Mouse (Mus musculus) ES-E14 (cell line): ENCODE results near the gene Olfr1281. TPM values are rescaled to one million over a fixed set of nuclear protein-coding genes. Genes with fewer than 3 reads are reported as not detected.

Source experiments
- DNase-seq: peaks from one replicate; pipeline ENCODE4 v3.0.0-alpha.2; 2013; ENCODE audit warnings: low read depth, low spot score
- H3K27ac ChIP-seq: 2 replicates; pipeline ENCODE4 v1.5.1; 2012; ENCODE audit warnings: low read depth, mild to moderate bottlenecking, low read length, moderate library complexity, mixed read lengths; ENCODE audit not compliant: poor library complexity, insufficient read depth, severe bottlenecking
- H3K36me3 ChIP-seq: 2 replicates; pipeline ENCODE4 v1.6.1; 2012; ENCODE audit warnings: mild to moderate bottlenecking, low read length, moderate library complexity, mixed read lengths; ENCODE audit not compliant: control insufficient read depth, poor library complexity, insufficient read depth, severe bottlenecking
- H3K4me1 ChIP-seq, 2 experiments: fragments of 150-350 bp in 1 of 2; sonication (generic) in 1 of 2; 2 replicates each; pipeline ENCODE4 v1.6.1; 2012; ENCODE audit warnings: low read length in 2 of 2, mild to moderate bottlenecking in 1 of 2, mixed read lengths in 1 of 2; ENCODE audit not compliant: control insufficient read depth in 2 of 2, insufficient read depth in 2 of 2, poor library complexity in 1 of 2
- H3K4me3 ChIP-seq, 2 experiments: fragments of 150-350 bp in 1 of 2; sonication (generic) in 1 of 2; 2 replicates each; pipeline ENCODE4 v1.5.1; 2012; ENCODE audit warnings: low read length in 2 of 2, low read depth in 1 of 2, mild to moderate bottlenecking in 1 of 2, mixed read lengths in 1 of 2; ENCODE audit not compliant: insufficient read depth in 1 of 2, poor library complexity in 1 of 2, severe bottlenecking in 1 of 2
- H3K9ac ChIP-seq: 2 replicates; pipeline ENCODE4 v1.6.1; 2012; ENCODE audit warnings: low read depth, mild to moderate bottlenecking, low read length, mixed read lengths; ENCODE audit not compliant: poor library complexity, insufficient read depth, severe bottlenecking
- H3K9me3 ChIP-seq: fragments of 150-350 bp; sonication (generic); 2 replicates; pipeline ENCODE4 v1.6.1; 2012; ENCODE audit warnings: low read depth, mild to moderate bottlenecking, low read length; ENCODE audit not compliant: control insufficient read depth, insufficient read depth
- CHD2 ChIP-seq: IDR thresholded peaks from 2 replicates; pipeline ENCODE4 v1.6.1; 2014; ENCODE audit warnings: mild to moderate bottlenecking, low read depth, low read length, inconsistent platforms
- HCFC1 ChIP-seq: IDR thresholded peaks from 2 replicates; pipeline ENCODE4 v1.6.1; 2012; ENCODE audit warnings: low read length, inconsistent platforms, borderline replicate concordance; ENCODE audit not compliant: insufficient read depth
- MAFK ChIP-seq: IDR thresholded peaks from 2 replicates; pipeline ENCODE4 v1.6.1; 2014; ENCODE audit warnings: mild to moderate bottlenecking, low read depth, low read length, inconsistent platforms; ENCODE audit not compliant: insufficient read depth
- ZC3H11A ChIP-seq: IDR thresholded peaks from 2 replicates; pipeline ENCODE4 v1.6.1; 2012; ENCODE audit warnings: low read depth, mild to moderate bottlenecking, inconsistent platforms, low read length, borderline replicate concordance
- ZNF384 ChIP-seq: IDR thresholded peaks from 2 replicates; pipeline ENCODE4 v1.6.1; 2012; ENCODE audit warnings: low read depth, low read length, inconsistent platforms
- in situ Hi-C, 2 experiments: fragments of 600-800 bp; cut with MboI; formaldehyde crosslinking; loops; one replicate each; pipeline ENCODE4 v1.15.1; 2025; ENCODE audit warnings: low sequenced_read_pairs in 2 of 2, inconsistent platforms in 1 of 2; ENCODE audit not compliant: unreplicated experiment in 2 of 2
- total RNA-seq: library from RNA; depleted of rRNA; stranded (reverse); fragments of 300-350 nt; gene quantifications from 2 replicates; pipeline ENCODE4 v1.2.3, GENCODE M21; 2012; rRNA removed

Gene Olfr1281
- total RNA-seq, 1 experiment, result not detected

- H3K9me3 ChIP-seq, result no peaks in the 10 kb centered on the region
- in situ Hi-C loops, result no loop called here
- no peaks in the 10 kb centered on the region for H3K36me3 ChIP-seq
- H3K9ac ChIP-seq, result no peak within 1 kb of the TSS
- DNase-seq, result no peak
- no peak within 1 kb of the TSS for H3K27ac ChIP-seq
- TF ChIP-seq HCFC1 (no peak), MAFK (no peak), ZNF384 (no peak), ZC3H11A (no peak), CHD2 (no peak)
- no peak within 1 kb of the TSS for H3K4me3 ChIP-seq
- no peaks in the 10 kb centered on the region for H3K4me1 ChIP-seq
Observed at GRCm38 (mm10) chr2:111335976-111336375, 9.7 kb downstream of the Olfr1281 start, which contains the start of gene Olfr1282. TSS of gene Olfr1282 (minus strand) at chr2:111336076.

- TF ChIP-seq CHD2 (no peak), MAFK (no peak), ZC3H11A (no peak), ZNF384 (no peak), HCFC1 (no peak)
- no peaks in the 10 kb centered on the region for H3K9me3 ChIP-seq
- H3K27ac ChIP-seq, result no peak within 1 kb of the TSS
- H3K36me3 ChIP-seq, result no peaks in the 10 kb centered on the region
- H3K4me1 ChIP-seq, result no peaks in the 10 kb centered on the region
- DNase-seq, result no peak
- in situ Hi-C loops, result no loop called here
- H3K9ac ChIP-seq, result no peak within 1 kb of the TSS
- H3K4me3 ChIP-seq, result no peak within 1 kb of the TSS
Observed at GRCm38 (mm10) chr2:111366490-111366889, 40.2 kb downstream of the Olfr1281 start, which contains the start of gene Olfr1283. TSS of gene Olfr1283 (plus strand) at chr2:111366790.

DNA sequence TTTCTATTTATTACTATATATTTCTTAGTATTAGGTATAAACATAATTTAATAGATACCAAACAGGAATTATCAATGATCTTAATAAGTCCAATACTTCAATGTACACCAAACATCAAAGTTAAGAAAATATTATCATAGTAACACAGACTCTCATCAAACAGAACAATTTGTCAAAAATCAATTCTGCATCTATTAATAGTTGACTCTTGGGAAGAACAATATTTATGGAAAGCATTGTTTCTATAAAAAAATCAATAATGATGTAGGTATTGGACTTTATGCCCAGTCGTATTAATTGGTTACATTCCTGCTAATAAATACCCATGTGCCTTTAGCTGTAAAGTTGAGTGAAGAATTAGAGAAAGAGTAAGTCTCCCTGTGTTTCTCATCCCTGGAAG is 48.9 kb downstream of the Olfr1281 start, which contains the start of gene Olfr1284:
Gene Olfr1284, plus strand, starts transcription at position 301 of the 400 bp plus-strand sequence.
- Histone ChIP-seq H3K4me3 (no peak within 1 kb of the TSS), H3K36me3 (no peaks in the 10 kb centered on the region), H3K9ac (no peak within 1 kb of the TSS), H3K27ac (no peak within 1 kb of the TSS), H3K9me3 (no peaks in the 10 kb centered on the region), H3K4me1 (no peaks in the 10 kb centered on the region)
- in situ Hi-C loops, result no loop called here
- DNase-seq, result no peak
- no peak for TF ChIP-seq MAFK
- TF ChIP-seq CHD2, result no peak
- no peak for TF ChIP-seq ZC3H11A
- TF ChIP-seq ZNF384, result no peak
- TF ChIP-seq HCFC1, result no peak

Other genes with a start within 250 kb of the Olfr1281 start
- gene Gm13941, start 220.5 kb upstream of the Olfr1281 start, total RNA-seq, result not detected in 2 replicates
- gene Gm15130, start 173.6 kb upstream of the Olfr1281 start, total RNA-seq, result not detected in 2 replicates
- not detected in 2 replicates for gene 4930430A15Rik, start 96.9 kb upstream of the Olfr1281 start, total RNA-seq
- gene Olfr1275, start 91.2 kb upstream of the Olfr1281 start, total RNA-seq, result not detected in 2 replicates
- gene Olfr1276, start 72.0 kb upstream of the Olfr1281 start, total RNA-seq, result not detected in 2 replicates
- gene Olfr1277, start 52.4 kb upstream of the Olfr1281 start, total RNA-seq, result 0.09 and 0.32 TPM in 2 replicates
- gene Olfr1278, start 36.4 kb upstream of the Olfr1281 start, total RNA-seq, result not detected in 2 replicates
- gene Olfr1279, start 25.9 kb upstream of the Olfr1281 start, total RNA-seq, result not detected in 2 replicates
- not detected in 2 replicates for gene Olfr1280, start 12.5 kb upstream of the Olfr1281 start, total RNA-seq
- gene Olfr1282, start 9.6 kb downstream of the Olfr1281 start, total RNA-seq, result not detected in 2 replicates
- gene Olfr1283, start 40.3 kb downstream of the Olfr1281 start, total RNA-seq, result not detected in 2 replicates
- not detected in 2 replicates for gene Olfr1284, start 49.0 kb downstream of the Olfr1281 start, total RNA-seq
- gene Olfr1286, start 96.6 kb downstream of the Olfr1281 start, total RNA-seq, result not detected in 2 replicates
- not detected in 2 replicates for gene Olfr1287, start 122.6 kb downstream of the Olfr1281 start, total RNA-seq
- gene Olfr1288, start 147.6 kb downstream of the Olfr1281 start, total RNA-seq, result not detected in 2 replicates
- not detected in 2 replicates for gene Olfr1289, start 154.3 kb downstream of the Olfr1281 start, total RNA-seq
- 0.13 TPM in 1 of 2 replicates, not detected in the other for gene Olfr1290, start 167.3 kb downstream of the Olfr1281 start, total RNA-seq
- not detected in 2 replicates for gene Olfr1291-ps1, start 170.7 kb downstream of the Olfr1281 start, total RNA-seq
- gene Olfr1293-ps, start 198.7 kb downstream of the Olfr1281 start, total RNA-seq, result not detected in 2 replicates
- not detected in 2 replicates for gene Olfr1294, start 213.8 kb downstream of the Olfr1281 start, total RNA-seq
- not detected in 2 replicates for gene Olfr1295, start 243.2 kb downstream of the Olfr1281 start, total RNA-seq